Mouse (Mus musculus) kidney, adult 2 months (tissue): ENCODE results near the gene Gm9508.
"Not testable (repeated sequence)": the region's sequence is repeated elsewhere in the genome, so short reads cannot be mapped to it uniquely, and the experiment has no call there.

Experiments used
- CTCF ChIP-seq: fragments of 200-500 bp; conservative IDR thresholded peaks from 2 replicates; pipeline ENCODE4 v1.5.1; 2011; ENCODE audit warnings: low read depth, mild to moderate bottlenecking, control low read depth, low read length, moderate library complexity, mixed read lengths; ENCODE audit not compliant: insufficient read depth, insufficient read length
- POLR2A ChIP-seq: fragments of 200-500 bp; IDR thresholded peaks from one replicate; pipeline ENCODE4 v1.6.1; 2011; ENCODE audit warnings: low read depth, low read length, control low read depth

GRCm38 (mm10) chr10:77690356-77690807, 6.7 kb downstream of the Gm9508 start, which contains the start of gene Gm19402:
- not testable (repeated sequence) for TF ChIP-seq CTCF, POLR2A
